Mouse (Mus musculus): ENCODE data around the gene Trpm4. TPM values are rescaled to one million over a fixed set of nuclear protein-coding genes. Genes with fewer than 3 reads are reported as not detected.

The Trpm4 gene
- total RNA-seq, 2 experiments from 2014 or later = 42.7 to 53.4 TPM

DNA sequence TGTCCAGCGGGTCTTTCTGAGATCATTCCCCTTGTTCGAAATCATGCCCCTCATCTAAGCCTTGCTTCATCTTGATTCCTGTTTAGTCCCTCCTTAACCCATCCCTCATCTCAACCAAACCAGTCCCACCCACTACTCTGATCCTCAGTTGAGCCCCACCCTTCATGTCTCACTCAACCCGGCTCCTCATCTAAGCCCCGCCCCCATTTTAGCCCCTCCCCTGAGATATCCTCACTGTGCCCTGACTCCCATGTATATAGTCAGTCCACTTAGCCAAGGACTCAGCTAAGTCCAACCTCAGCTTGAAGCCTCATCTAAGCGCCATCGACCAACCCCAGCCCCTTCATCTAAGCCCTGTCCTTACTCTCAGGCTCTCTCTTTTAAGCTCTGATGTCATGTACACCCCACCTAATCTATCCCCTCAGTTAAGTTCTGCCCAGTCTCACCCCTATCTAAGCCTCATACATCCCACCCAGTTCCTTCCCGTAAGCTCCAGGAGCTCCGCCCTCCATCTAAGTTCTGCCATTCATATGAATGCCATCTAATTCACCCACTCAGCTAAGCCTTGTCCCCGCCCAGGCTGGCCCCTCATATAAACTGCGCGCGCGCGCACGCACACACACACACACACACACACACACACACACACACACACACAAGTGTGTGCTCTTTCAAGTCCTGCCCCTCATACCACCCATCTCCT, 21.9 kb upstream of the Trpm4 start:
- no peak for DNase-seq (ENCODE audit: low spot score in 2 of 2)

GRCm38 (mm10) chr7:45353041-45353440, 19.5 kb upstream of the Trpm4 start:
- DNase-seq (ENCODE audit: low spot score in 2 of 2) = no peak

DNA sequence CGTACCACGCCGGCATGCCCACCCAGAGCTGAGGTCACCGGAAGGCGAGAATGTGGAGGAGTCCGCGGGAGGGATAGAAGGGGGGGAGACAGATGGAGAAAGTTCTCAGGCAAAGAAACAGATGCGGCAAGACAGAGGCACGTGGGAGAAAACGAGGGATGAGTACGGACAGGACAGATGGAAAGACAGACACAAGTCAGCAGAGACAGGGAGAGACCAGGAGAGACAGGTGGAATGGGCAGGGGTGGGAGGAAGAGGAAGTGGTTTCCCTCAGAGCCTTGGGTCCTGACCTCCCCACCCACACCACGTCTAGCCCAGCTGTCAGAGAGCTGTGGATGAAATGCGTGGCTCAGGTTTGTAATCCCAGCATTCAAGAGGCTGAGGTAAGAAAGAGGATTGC, 13.3 kb upstream of the Trpm4 start:
- DNase-seq (ENCODE audit: low spot score in 2 of 2) = no peak

GRCm38 (mm10) chr7:45343543-45343942, 10.0 kb upstream of the Trpm4 start:
- DNase-seq (ENCODE audit: low spot score in 2 of 2) = no peak

DNA sequence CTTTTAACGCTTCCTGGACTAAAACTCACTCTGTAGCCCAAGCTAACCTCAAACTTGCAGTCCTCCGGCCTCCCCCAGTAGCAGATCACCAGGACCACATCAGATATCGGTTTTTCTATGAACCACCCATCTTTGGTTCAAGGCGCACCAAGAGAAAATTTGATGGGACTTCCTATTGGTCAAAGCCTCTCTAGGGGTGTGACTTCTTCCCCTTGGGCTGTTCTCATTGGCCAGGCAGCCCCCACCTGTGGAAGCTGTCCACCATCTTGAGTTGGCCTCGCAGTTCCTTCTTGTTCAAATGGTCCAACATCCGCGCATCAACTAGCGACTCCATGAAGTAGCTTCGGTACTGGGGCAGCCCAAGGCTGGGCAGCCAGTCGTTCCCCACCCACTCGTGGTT, 8.5 kb upstream of the Trpm4 start:
- DNase-seq (ENCODE audit: low spot score in 2 of 2) = no peak

DNA sequence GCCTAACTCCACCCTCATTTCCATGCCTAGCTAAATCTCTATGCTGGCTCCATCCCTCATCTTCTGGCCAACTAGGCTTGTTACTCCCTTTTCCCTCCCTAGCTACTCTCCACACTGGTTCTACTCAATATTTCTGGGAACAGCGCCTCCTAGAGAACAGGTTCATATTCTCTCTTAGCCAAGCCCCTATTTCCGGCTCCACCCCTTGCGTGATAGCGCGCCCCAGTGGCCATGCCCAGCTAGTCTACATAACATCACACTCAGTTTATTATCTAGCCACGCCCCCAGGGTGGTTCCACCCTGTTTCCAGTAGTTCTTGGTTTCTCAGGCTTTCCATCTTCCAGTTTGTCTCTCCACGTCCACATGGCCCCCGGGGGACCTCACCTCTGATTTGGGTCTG, 7.7 kb upstream of the Trpm4 start:
- peak; percentile 50 to 81 for DNase-seq (ENCODE audit: low spot score in 2 of 2)

DNA sequence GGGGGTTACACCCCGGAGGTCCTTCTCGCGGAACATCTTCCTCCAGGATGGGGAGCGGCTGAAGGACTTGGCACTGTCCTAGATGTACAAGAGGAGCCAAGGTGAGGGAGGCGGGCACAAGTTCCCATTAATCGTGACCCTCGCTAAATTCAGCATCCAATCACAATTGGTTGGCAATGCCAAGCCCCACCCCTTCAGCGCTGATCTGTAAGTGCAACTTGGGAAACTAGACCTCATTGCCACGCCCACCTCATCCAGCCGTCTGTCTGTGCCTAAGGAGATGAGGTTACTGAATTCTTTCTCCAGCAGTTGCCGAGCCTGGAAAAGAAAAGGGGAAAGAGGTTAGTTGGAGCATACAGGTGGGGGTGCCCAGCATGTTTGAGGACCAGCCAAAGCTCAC, 7.1 kb upstream of the Trpm4 start:
- peak in 1 of 2 experiments; percentile 51 for DNase-seq (ENCODE audit: low spot score in 2 of 2)

DNA sequence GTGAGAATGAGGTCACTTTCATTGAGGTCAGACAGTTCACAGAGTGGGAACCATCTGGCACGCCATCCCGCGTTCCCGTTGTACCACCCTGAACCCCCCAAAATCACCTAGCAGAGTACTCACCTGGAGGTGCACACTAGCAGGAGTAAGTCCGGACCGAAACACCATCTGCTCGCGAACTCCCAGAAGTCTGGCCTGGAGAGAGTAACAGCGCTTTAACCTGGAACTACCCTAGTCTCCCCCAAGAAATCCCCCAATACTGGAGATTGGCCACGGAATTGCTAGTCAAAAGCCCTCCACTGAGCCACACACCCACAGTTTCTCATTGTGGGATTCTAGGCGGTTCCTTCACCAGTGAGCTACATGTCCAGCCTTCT, 6.5 kb upstream of the Trpm4 start:
- no peak for DNase-seq (ENCODE audit: low spot score in 2 of 2)

- DNase-seq (ENCODE audit: low spot score in 2 of 2) = peak in 1 of 2 experiments; percentile 64
These were observed 6.0 kb upstream of the Trpm4 start for GRCm38 (mm10) chr7:45339410-45340065.

DNA sequence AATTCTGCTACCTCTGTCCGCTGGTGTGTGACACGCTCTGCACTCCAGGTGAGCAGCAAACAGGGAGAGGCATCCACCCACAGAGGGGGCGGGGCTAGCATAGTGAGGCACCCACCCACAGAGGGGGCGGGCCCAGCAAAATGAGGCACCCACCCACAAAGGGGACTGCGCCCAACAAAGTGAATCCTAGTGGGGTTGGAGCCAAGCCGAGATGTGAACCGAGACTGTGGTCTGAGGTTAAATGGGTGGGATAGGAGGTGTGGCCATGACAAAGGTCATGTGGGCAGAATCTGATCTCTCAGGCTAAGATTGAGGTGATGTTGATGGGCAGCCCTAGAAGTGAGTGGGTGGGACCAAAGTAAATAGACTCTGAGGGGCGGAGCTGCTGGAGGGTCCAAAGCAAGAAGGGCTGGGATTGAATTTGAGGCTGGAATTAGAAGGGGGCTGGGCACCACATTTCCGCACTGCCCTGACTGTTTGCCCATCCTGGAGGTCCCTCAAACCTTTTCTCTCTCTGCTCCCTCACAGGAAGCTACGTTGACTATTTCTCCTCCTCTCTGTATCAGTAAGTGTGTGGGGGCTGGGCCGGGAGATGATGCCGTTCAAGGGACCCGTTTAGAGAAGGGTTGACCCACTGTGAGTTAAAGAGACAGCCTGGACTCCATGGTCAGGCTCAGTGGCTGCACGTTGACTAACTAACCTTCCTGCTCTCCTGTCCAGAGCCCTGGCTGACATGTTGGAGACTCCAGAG, 4.8 kb upstream of the Trpm4 start:
- no peak for DNase-seq (ENCODE audit: low spot score in 2 of 2)

DNA sequence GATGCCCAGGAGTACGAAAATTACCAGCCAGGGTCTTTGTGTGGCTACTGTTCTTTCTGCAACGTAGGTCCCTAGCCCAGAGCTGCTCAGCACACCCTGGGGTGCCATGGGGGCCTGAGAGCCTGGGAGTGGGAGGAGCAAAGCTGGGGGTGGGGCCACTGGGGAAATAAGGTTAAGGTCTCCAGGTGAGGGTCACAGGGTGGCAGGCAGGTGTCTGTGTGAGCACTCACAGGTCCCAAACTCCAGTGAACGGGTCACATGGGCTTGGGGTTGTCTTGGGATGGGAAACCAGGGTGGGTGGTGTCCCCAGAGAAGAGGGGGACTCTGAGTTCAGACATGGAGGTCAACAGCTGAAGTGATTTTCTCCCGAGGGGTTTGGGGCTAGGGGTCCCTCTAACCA, 3.9 kb upstream of the Trpm4 start:
- DNase-seq (ENCODE audit: low spot score in 2 of 2) = no peak

DNA sequence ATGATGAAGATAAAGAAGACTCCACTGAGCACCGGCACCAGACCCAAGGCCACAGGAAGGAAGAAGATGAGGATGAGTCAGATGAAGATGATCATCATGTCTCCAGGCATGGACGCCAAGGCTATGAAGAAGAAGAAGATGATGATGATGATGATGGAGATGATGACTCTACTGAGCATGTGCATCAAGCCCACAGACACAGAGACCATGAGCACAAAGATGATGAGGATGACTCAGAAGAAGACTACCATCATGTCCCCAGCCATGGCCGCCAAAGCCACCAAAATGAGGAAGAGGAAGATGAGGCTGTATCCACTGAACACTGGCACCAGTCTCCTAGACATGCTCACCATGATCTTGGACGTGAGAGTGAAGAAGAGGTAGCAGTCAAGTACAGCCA, 2.7 kb upstream of the Trpm4 start:
- no peak for DNase-seq (ENCODE audit: low spot score in 2 of 2)

DNA sequence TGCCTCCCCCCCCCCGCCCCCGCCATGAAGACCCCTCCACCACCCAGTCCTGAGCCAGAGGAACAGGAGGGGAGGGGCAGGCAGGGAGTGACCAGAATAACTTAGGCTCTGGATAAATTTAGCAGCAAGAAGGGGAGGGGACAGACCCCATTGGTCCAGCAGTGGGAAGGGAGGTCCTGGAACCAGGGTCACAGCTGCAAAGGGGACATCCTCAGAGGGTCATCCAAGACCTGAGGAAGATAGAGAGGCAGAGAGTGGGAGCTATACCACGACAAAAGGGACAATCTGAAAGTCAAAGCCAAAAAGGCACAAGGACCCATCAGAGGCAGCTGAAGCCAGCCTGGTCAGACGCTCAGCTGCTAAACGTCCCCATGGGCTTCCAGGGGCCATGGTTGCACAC, 1.5 kb upstream of the Trpm4 start, which contains the start of gene Hrc:
Hrc (plus strand) TSS at position 235 of the 400 bp plus-strand sequence.
- DNase-seq (ENCODE audit: low spot score in 2 of 2) = no peak

DNA sequence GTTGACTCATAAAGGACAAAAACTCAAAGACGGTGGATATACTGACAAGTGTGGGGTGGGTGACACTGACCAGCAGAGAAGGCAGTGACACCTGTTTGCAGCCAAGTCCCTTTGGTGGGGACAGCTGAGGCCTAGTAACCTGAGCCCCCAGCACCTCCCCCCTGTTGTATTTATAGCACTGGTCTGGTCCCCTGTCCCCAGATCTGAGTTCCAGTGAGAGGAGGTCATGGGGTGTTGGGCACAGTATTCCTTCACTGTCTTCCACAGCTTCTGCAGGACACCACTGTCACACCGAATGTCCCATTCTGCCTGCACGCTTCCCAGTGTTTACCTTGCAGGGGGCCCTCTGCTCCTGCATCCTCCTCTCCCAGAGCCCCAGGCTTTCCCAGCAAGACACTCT, 1.0 kb upstream of the Trpm4 start:
- no peak for DNase-seq (ENCODE audit: low spot score in 2 of 2)

DNA sequence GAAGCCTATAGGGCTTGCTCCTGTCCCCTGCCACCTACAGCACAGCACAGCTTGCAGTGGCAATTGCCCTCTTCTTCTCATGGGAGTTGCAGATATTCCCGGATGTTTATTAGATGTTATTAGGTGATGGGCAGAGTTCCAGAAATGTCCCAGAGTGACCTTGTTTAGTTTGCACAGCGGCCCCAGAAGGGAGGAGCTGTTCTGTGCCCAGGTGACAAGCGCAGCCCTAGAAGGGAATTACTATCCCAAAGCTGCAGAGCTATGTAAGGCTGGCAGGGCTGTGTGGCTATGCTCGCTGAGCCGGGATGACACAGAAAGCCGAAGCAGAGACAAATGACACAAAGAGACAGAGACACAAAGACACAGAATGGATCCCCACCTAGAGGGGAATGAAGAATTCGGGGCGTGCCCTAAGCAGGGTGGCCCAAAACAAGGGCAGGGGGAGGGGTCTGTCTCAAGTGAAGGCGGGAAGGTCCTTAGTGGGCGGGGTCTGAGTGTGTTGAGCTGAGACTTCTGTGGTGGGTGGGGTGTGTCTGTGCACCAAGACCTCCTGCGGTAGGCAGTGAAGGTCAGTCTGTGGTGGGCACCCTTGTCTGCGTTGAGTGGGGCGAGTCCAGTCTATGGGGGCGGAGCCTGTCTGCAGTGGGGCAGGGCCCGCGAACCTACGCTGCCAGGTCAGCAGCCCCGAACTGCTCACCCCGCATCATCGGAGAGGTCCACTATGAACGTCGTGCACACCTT, 725 bp downstream of the Trpm4 start:
- peak in 1 of 2 experiments; percentile 62 for DNase-seq (ENCODE audit: low spot score in 2 of 2)

- DNase-seq (ENCODE audit: low spot score in 2 of 2) = no peak
These were observed 2.1 kb downstream of the Trpm4 start for GRCm38 (mm10) chr7:45331502-45331901.

- DNase-seq (ENCODE audit: low spot score in 2 of 2) = no peak
These were observed 4.6 kb downstream of the Trpm4 start for GRCm38 (mm10) chr7:45328841-45329475.

DNA sequence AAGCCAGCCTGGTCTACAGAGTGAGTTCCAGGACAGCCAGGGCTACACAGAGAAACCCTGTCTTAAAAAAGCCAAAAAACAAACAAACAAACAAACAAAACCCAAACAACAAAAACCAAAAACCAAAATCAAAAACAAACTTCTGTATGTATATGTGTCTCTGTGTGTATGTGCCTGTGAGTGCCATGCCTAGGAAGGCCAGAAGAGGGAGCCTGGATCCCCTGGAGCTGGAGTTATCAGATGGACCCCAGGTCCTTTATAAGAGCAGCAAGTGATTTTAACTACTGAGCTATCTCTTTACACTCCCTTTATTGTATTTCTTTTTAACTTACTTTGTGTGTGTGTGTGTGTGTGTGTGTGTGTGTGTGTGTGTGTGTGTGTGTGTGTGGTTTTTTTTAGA, 7.8 kb downstream of the Trpm4 start:
- no peak for DNase-seq (ENCODE audit: low spot score in 2 of 2)

DNA sequence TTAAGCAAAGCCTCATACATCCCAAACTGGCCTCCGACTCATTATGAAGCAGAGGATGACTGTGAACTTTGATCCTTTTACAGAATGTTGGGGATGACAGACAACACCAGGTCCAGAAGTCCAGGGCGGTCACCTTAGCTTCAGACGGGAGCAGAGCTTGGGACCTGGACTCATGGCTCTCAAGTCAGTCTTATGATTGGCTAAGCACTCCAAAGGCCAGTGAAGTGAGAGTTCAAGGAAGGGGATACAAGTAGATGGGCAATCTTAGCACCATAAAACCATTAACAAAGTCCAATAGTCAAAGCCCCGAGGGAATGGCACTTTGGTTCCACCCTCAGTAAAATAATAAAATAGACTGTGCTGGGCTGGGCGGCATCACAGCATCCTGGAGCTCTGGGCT, 10.5 kb downstream of the Trpm4 start:
- no peak for DNase-seq (ENCODE audit: low spot score in 2 of 2)

GRCm38 (mm10) chr7:45322245-45322644, 11.3 kb downstream of the Trpm4 start:
- no peak for DNase-seq (ENCODE audit: low spot score in 2 of 2)

DNA sequence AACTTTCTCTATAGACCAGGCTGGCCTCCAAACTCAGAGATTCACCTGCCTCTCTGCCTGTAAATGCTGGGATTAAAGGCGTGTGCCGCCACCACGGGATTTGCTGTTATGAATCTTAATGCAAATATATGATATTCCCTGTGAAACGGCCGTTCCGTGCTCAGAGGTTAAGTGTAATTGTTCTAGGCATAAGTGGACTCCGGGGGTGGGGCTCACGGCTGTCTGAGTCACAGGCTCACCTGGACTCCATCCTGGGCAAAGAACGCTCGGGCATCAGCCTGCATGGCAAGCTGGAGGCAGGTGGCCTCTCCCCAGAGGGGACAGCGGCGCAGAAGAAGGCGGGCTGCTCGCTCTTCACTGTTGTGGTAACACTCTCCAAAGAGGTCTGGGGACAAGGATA, 17.0 kb downstream of the Trpm4 start:
- no peak for DNase-seq (ENCODE audit: low spot score in 2 of 2)
